ENCODE assay signal across 8 mouse cellular contexts in the genomic region with DNA sequence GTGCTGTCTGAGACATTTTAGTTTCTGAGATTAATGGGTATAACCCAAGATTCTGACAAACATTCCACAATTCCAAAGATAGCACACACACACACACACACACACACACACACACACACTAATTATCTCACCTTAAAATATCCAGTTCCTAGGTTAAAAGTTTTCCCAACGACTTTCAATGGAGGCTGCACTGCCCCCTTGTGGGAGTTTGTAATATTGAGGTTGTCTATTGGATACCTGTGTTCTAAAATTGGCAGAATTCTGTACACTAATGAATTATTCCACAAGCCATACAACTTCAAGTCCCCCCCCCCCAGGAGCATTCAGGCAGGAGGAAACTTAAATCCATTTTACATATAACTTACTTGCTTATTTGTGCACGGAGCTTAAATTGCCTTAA. TPM values are rescaled to one million over a fixed set of nuclear protein-coding genes. Genes with fewer than 3 reads are reported as not detected.
DNase-seq lines count a peak whose midpoint lies in the region; ATAC-seq and TF ChIP-seq lines count a peak whose summit lies in the region.

No protein-coding gene starts in this region.

- TF ChIP-seq RAD21 in MEL (IDR thresholded peaks at IDR 0.05; ENCODE audit: low read depth, low read length) = peak; percentile 68

- no peak overlapping the region for H3K4me3 ChIP-seq in forebrain, embryonic 11.5 days (ENCODE audit: low read depth, low read length)
- no peak overlapping the region for H3K4me3 ChIP-seq in forebrain, embryonic 15.5 days
- H3K4me3 ChIP-seq in liver, adult 2 months (ENCODE audit: insufficient read depth, low read depth, low read length) = no peak overlapping the region
- no peak overlapping the region for H3K4me3 ChIP-seq in liver, embryonic 11.5 days (ENCODE audit: low read depth, low read length)
- H3K4me3 ChIP-seq in MEL (ENCODE audit: control insufficient read depth in 1 of 2, insufficient read depth in 1 of 2, low read depth in 2 of 2, low read length in 2 of 2) = no peak overlapping the region
- H3K4me3 ChIP-seq in embryonic facial prominence, embryonic 10.5 days = no peak overlapping the region
- H3K4me3 ChIP-seq in lung, postnatal 0 days (ENCODE audit: low read depth, low read length) = no peak overlapping the region

- no peaks in the 10 kb centered on the region for H3K4me1 ChIP-seq in forebrain, embryonic 11.5 days (replicated peaks; ENCODE audit: control insufficient read depth, insufficient read depth, low read length)
- no peaks in the 10 kb centered on the region for H3K4me1 ChIP-seq in forebrain, embryonic 15.5 days
- H3K4me1 ChIP-seq in liver, adult 2 months (ENCODE audit: control insufficient read depth, insufficient read depth, low read length) = no peaks in the 10 kb centered on the region; the same call in 1 of the 2 replicates
- no peaks in the 10 kb centered on the region; the same call in 1 of the 2 replicates for H3K4me1 ChIP-seq in liver, embryonic 11.5 days (replicated peaks; ENCODE audit: control insufficient read depth, insufficient read depth, low read length)
- H3K4me1 ChIP-seq in MEL (ENCODE audit: control insufficient read depth in 1 of 2, insufficient read depth in 2 of 2, low read length in 2 of 2) = no peaks in the 10 kb centered on the region
- 0 out of 2 replicates have a peak, but pooled peaks cover 3% of the 10 kb centered on the region for H3K4me1 ChIP-seq in embryonic facial prominence, embryonic 10.5 days
- H3K4me1 ChIP-seq in lung, postnatal 0 days (ENCODE audit: insufficient read depth, low read depth, low read length) = no peaks in the 10 kb centered on the region

- H3K36me3 ChIP-seq in forebrain, embryonic 11.5 days (ENCODE audit: control insufficient read depth, insufficient read depth, low read length) = no peaks in the 10 kb centered on the region
- no peaks in the 10 kb centered on the region for H3K36me3 ChIP-seq in forebrain, embryonic 15.5 days
- no peaks in the 10 kb centered on the region for H3K36me3 ChIP-seq in liver, adult 2 months (ENCODE audit: control insufficient read depth, insufficient read depth, low read length)
- no peaks in the 10 kb centered on the region for H3K36me3 ChIP-seq in liver, embryonic 11.5 days (ENCODE audit: control insufficient read depth, insufficient read depth, low read length)
- H3K36me3 ChIP-seq in MEL (ENCODE audit: control insufficient read depth in 1 of 2, insufficient read depth in 2 of 2, low read length in 2 of 2) = no peaks in the 10 kb centered on the region
- H3K36me3 ChIP-seq in embryonic facial prominence, embryonic 10.5 days (replicated peaks) = no peaks in the 10 kb centered on the region
- no peaks in the 10 kb centered on the region for H3K36me3 ChIP-seq in lung, postnatal 0 days (ENCODE audit: insufficient read depth, low read length)

- no peak overlapping the region for H3K4me2 ChIP-seq in forebrain, embryonic 11.5 days (ENCODE audit: low read depth, low read length, severe bottlenecking)
- H3K4me2 ChIP-seq in forebrain, embryonic 15.5 days (replicated peaks) = no peak overlapping the region
- H3K4me2 ChIP-seq in liver, embryonic 11.5 days = no peak overlapping the region
- no peak overlapping the region for H3K4me2 ChIP-seq in lung, postnatal 0 days (replicated peaks; ENCODE audit: low read depth, low read length)

- TF ChIP-seq POLR2A in liver, adult 2 months (IDR thresholded peaks at IDR 0.05; ENCODE audit: extremely low read depth, insufficient read depth, low read length) = no peak
- no peak for TF ChIP-seq POLR2A in MEL (IDR thresholded peaks at IDR 0.05; ENCODE audit: control insufficient read depth in 1 of 2, insufficient read depth in 1 of 2, low read depth in 1 of 2, low read length in 2 of 2, poor library complexity in 1 of 2)

- TF ChIP-seq EP300 in MEL (IDR thresholded peaks at IDR 0.05; ENCODE audit: low read depth in 1 of 2, low read length in 2 of 2) = no peak
- no peak for TF ChIP-seq EP300 in lung, postnatal 0 days (IDR thresholded peaks at IDR 0.05)

- peak; percentile 66 for DNase-seq in forebrain, embryonic 11.5 days (ENCODE audit: low spot score)
- no peak for DNase-seq in liver, adult 2 months (ENCODE audit: extremely low read depth, low read depth, low spot score)
- DNase-seq in liver, embryonic 11.5 days (ENCODE audit: low spot score) = no peak
- peak; percentile 45 for DNase-seq in MEL (ENCODE audit: low read depth, low spot score)
- peak; percentile 53 for DNase-seq in embryonic facial prominence, embryonic 10.5 days (ENCODE audit: low spot score)
- DNase-seq in lung, postnatal 0 days (ENCODE audit: low spot score) = no peak
- DNase-seq in natural killer cell, adult 2 months (ENCODE audit: low spot score in 2 of 2) = no peak

- no peak overlapping the region for H3K27ac ChIP-seq in forebrain, embryonic 11.5 days (ENCODE audit: low read depth, low read length)
- H3K27ac ChIP-seq in forebrain, embryonic 15.5 days (replicated peaks) = no peak overlapping the region
- no peak overlapping the region for H3K27ac ChIP-seq in liver, adult 2 months (replicated peaks; ENCODE audit: insufficient read depth, low read depth, low read length)
- no peak overlapping the region for H3K27ac ChIP-seq in liver, embryonic 11.5 days (ENCODE audit: low read depth, low read length)
- H3K27ac ChIP-seq in MEL (ENCODE audit: control insufficient read depth, low read depth, low read length) = no peak overlapping the region
- no peak overlapping the region for H3K27ac ChIP-seq in embryonic facial prominence, embryonic 10.5 days (replicated peaks)
- no peak overlapping the region for H3K27ac ChIP-seq in lung, postnatal 0 days (ENCODE audit: low read length)

- no peak overlapping the region for H3K9ac ChIP-seq in forebrain, embryonic 11.5 days (ENCODE audit: low read length)
- no peak overlapping the region for H3K9ac ChIP-seq in forebrain, embryonic 15.5 days (replicated peaks)
- no peak overlapping the region for H3K9ac ChIP-seq in liver, adult 2 months (ENCODE audit: low read depth, low read length)
- no peak overlapping the region for H3K9ac ChIP-seq in liver, embryonic 11.5 days (ENCODE audit: low read depth, low read length)
- H3K9ac ChIP-seq in MEL (ENCODE audit: control insufficient read depth, low read depth, low read length, poor library complexity, severe bottlenecking) = no peak overlapping the region
- no peak overlapping the region for H3K9ac ChIP-seq in lung, postnatal 0 days (replicated peaks; ENCODE audit: low read depth)

- ATAC-seq in forebrain, embryonic 11.5 days (replicated peaks; ENCODE audit: low FRiP score) = no peak
- ATAC-seq in forebrain, embryonic 15.5 days (replicated peaks) = no peak
- ATAC-seq in liver, embryonic 11.5 days (replicated peaks; ENCODE audit: low FRiP score) = no peak
- ATAC-seq in lung, postnatal 0 days = no peak

- no peaks in the 10 kb centered on the region for H3K27me3 ChIP-seq in forebrain, embryonic 11.5 days (ENCODE audit: control insufficient read depth, insufficient read depth, low read length)
- no peaks in the 10 kb centered on the region for H3K27me3 ChIP-seq in forebrain, embryonic 15.5 days
- H3K27me3 ChIP-seq in liver, adult 2 months (ENCODE audit: control insufficient read depth, insufficient read depth, low read length) = no peaks in the 10 kb centered on the region
- H3K27me3 ChIP-seq in liver, embryonic 11.5 days (replicated peaks; ENCODE audit: control insufficient read depth, insufficient read depth, low read length) = no peaks in the 10 kb centered on the region
- peaks cover 0 to 2% of the 10 kb centered on the region in 2 experiments; a peak in 3 of 4 replicates for H3K27me3 ChIP-seq in MEL (ENCODE audit: control insufficient read depth in 1 of 2, insufficient read depth in 2 of 2, low read length in 2 of 2)
- no peaks in the 10 kb centered on the region for H3K27me3 ChIP-seq in embryonic facial prominence, embryonic 10.5 days (replicated peaks; ENCODE audit: low read depth, poor library complexity, severe bottlenecking)
- H3K27me3 ChIP-seq in lung, postnatal 0 days (replicated peaks; ENCODE audit: insufficient read depth, low read length) = no peaks in the 10 kb centered on the region

- H3K79me2 ChIP-seq in liver, adult 2 months (ENCODE audit: control insufficient read depth, insufficient read depth, low read length) = no peaks in the 10 kb centered on the region
- H3K79me2 ChIP-seq in MEL (ENCODE audit: control insufficient read depth, insufficient read depth, low read length, poor library complexity) = no peaks in the 10 kb centered on the region

- H3K9me3 ChIP-seq in forebrain, embryonic 11.5 days (ENCODE audit: control insufficient read depth, low read length) = no peaks in the 10 kb centered on the region
- H3K9me3 ChIP-seq in forebrain, embryonic 15.5 days = no peaks in the 10 kb centered on the region
- H3K9me3 ChIP-seq in liver, embryonic 11.5 days (ENCODE audit: control insufficient read depth, low read length) = no peaks in the 10 kb centered on the region
- H3K9me3 ChIP-seq in MEL (replicated peaks; ENCODE audit: insufficient read depth, low read length) = no peaks in the 10 kb centered on the region
- no peaks in the 10 kb centered on the region for H3K9me3 ChIP-seq in embryonic facial prominence, embryonic 10.5 days
- no peaks in the 10 kb centered on the region for H3K9me3 ChIP-seq in lung, postnatal 0 days (ENCODE audit: low read length)

- peak; percentile 27; the same call in 1 of the 2 replicates for TF ChIP-seq CTCF in liver, adult 2 months (IDR thresholded peaks at IDR 0.05; ENCODE audit: low read depth, low read length)
- TF ChIP-seq CTCF in MEL (IDR thresholded peaks at IDR 0.05 in 2 of 3, conservative IDR thresholded peaks at IDR 0.05 in 1 of 3; ENCODE audit: control insufficient read depth in 1 of 3, insufficient read depth in 1 of 3, low read depth in 2 of 3, low read length in 3 of 3, poor library complexity in 1 of 3, severe bottlenecking in 1 of 3) = peak in 2 of 3 experiments; percentile 37 to 74; a peak in 3 of 6 replicates
- peak; percentile 74 for TF ChIP-seq CTCF in lung, postnatal 0 days (IDR thresholded peaks at IDR 0.05)

- 5% methylated on average over 2 of the region's 2 CpGs for WGBS in forebrain, embryonic 11.5 days
- 13% methylated on average over 2 of the region's 2 CpGs for WGBS in forebrain, embryonic 15.5 days
- WGBS in liver, adult 2 months = 11% methylated on average over 2 of the region's 2 CpGs
- WGBS in liver, embryonic 11.5 days = 18% methylated on average over 2 of the region's 2 CpGs
- 9% methylated on average over 2 of the region's 2 CpGs for WGBS in embryonic facial prominence, embryonic 10.5 days
- 17% methylated on average over 2 of the region's 2 CpGs for WGBS in lung, postnatal 0 days

RNA-seq across cellular contexts. Expression of gene Prkg1, which starts 18.2 kb away (rescaled TPM):
- 4.9 and 5.6 TPM in 2 replicates for polyA plus RNA-seq in forebrain, embryonic 11.5 days (2014; fragmentation: Nextera tagmentation; extraction: Ambion mirVana)
- 2.2 and 2.4 TPM in 2 replicates for polyA plus RNA-seq in forebrain, embryonic 15.5 days (2015; fragmentation: Nextera tagmentation; extraction: Ambion mirVana)
- 3.4 TPM in 2 replicates for total RNA-seq in liver, adult 2 months (2014; rRNA removed)
- 0.15 and 0.27 TPM in 2 replicates for polyA plus RNA-seq in liver, adult 2 months (2012; rRNA removed)
- polyA plus RNA-seq in liver, embryonic 11.5 days (2014; fragmentation: Nextera tagmentation; extraction: Ambion mirVana) = 1.9 and 2.2 TPM in 2 replicates
- not detected in 2 replicates for total RNA-seq in MEL (2012; rRNA removed)
- polyA plus RNA-seq in MEL (2012; ENCODE audit: insufficient read depth in 1 of 2, insufficient read length in 2 of 2, low read depth in 1 of 2, low replicate concordance in 2 of 2, missing spikeins in 1 of 2) = not detected
- 4.8 and 6.2 TPM in 2 replicates for polyA plus RNA-seq in embryonic facial prominence, embryonic 10.5 days (2016; fragmentation: Nextera tagmentation; extraction: Ambion mirVana)
- 4.8 and 5.2 TPM in 2 replicates for polyA plus RNA-seq in lung, postnatal 0 days (2015; fragmentation: Nextera tagmentation; extraction: Ambion mirVana)

Comparison
In these comparisons a context has a peak if more than half of its experiments do, and no peak if none do; other contexts are left out.
1. DNase-seq: peak in forebrain, embryonic 11.5 days (single experiment), MEL (single experiment) and embryonic facial prominence, embryonic 10.5 days (single experiment); none in liver, adult 2 months (single experiment), liver, embryonic 11.5 days (single experiment), lung, postnatal 0 days (single experiment) and natural killer cell, adult 2 months (0 of 2).
2. Peak in every context shown above with its lines, with median percentiles within 50 percentile points of each other: CTCF ChIP-seq.